Comparison of ENCODE assay signal across 8 mouse cellular contexts in the genomic region with DNA sequence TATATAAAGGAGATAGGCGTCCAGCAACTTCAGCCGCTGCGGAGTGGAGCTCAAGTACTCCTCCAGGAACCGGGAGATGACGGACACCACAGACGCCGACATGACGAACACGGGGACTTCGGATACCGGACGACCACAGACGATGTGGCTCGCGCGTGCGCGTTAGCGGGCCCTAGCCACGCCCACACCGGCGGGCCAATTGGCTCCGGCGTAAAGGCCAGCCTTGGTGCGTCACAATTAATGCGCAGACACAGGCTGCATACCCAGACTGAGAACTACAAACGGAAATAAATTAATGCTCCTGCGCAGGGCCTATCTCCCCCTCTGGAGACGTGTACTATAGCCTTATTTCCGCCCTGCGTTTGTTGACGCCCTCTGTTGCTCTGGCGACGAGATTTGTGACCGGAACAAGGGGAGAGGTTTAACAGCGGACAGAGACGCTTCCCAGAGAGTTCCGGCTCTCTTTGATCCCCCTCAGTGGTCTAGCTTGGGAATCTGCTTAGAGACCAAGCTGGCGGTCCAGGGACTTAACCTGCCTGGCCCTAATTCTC. TPM values are rescaled to one million over a fixed set of nuclear protein-coding genes. Genes with fewer than 3 reads are reported as not detected.
A peak's percentile ranks its signal among the peaks of the same experiment; 100 is the strongest.
DNase-seq lines count a peak whose midpoint lies in the region; ATAC-seq lines count a peak whose summit lies in the region.

A gene (minus strand): TSS at position 364 of the 551 bp plus-strand sequence.
A gene (plus strand): TSS at position 448 of the 551 bp plus-strand sequence.

- H3K4me2 ChIP-seq in hindbrain, embryonic 15.5 days = peak within 1 kb of the TSS; percentile 71

- H3K9ac ChIP-seq in hindbrain, embryonic 15.5 days = peak within 1 kb of the TSS; percentile 71

- H3K4me3 ChIP-seq in hindbrain, embryonic 15.5 days = peak within 1 kb of the TSS; percentile 83

- DNase-seq in T-cell, adult 2 months (ENCODE audit: low spot score) = peak; percentile 98
- peak; percentile 97 to 99 for DNase-seq in cerebellum, postnatal 36 days
- peak; percentile 97 to 98 for DNase-seq in frontal cortex, postnatal 36 days (ENCODE audit: low spot score in 2 of 2)
- peak; percentile 95 for DNase-seq in left cerebral cortex, adult 11 months (ENCODE audit: low spot score)
- peak; percentile 99 for DNase-seq in lung, postnatal 4 days
- peak; percentile 94 for DNase-seq in retina, postnatal 7 days (ENCODE audit: low read depth, low spot score)
- DNase-seq in urinary bladder, adult 2 months (ENCODE audit: low spot score) = peak; percentile 93

- peak within 1 kb of the TSS; percentile 74 for H3K27ac ChIP-seq in hindbrain, embryonic 15.5 days (replicated peaks)

- H3K4me1 ChIP-seq in hindbrain, embryonic 15.5 days (replicated peaks) = peaks cover 56% of the 10 kb centered on the region

- peak; percentile 100 for ATAC-seq in hindbrain, embryonic 15.5 days (ENCODE audit: low FRiP score, low read depth)

- no peaks in the 10 kb centered on the region for H3K36me3 ChIP-seq in hindbrain, embryonic 15.5 days

- H3K27me3 ChIP-seq in hindbrain, embryonic 15.5 days = no peaks in the 10 kb centered on the region

- H3K9me3 ChIP-seq in hindbrain, embryonic 15.5 days = no peaks in the 10 kb centered on the region

- under 1% methylated on average over 39 of the region's 39 CpGs for WGBS in hindbrain, embryonic 15.5 days

RNA-seq across cellular contexts. Expression of the first gene that starts in this region (rescaled TPM):
- polyA plus RNA-seq in hindbrain, embryonic 15.5 days (2015; fragmentation: Nextera tagmentation; extraction: Ambion mirVana) = 345 and 374 TPM in 2 replicates
- polyA plus RNA-seq in urinary bladder, adult 2 months (2012; rRNA removed) = 228 and 295 TPM in 2 replicates

RNA-seq across cellular contexts. Expression of the second gene that starts in this region (rescaled TPM):
- 58.2 and 66.3 TPM in 2 replicates for polyA plus RNA-seq in hindbrain, embryonic 15.5 days (2015; fragmentation: Nextera tagmentation; extraction: Ambion mirVana)
- 38.1 and 62.8 TPM in 2 replicates for polyA plus RNA-seq in urinary bladder, adult 2 months (2012; rRNA removed)

Comparison
In these comparisons a context has a peak if more than half of its experiments do, and no peak if none do; other contexts are left out.
1. Peak in every context shown above with its lines: DNase-seq, ATAC-seq, H3K4me3 ChIP-seq and H3K27ac ChIP-seq.